Mouse (Mus musculus) adrenal gland, adult 18-20 months (tissue): ENCODE results near the gene Stard5. TPM values are rescaled to one million over a fixed set of nuclear protein-coding genes. Genes with fewer than 3 reads are reported as not detected.

Experiments used
- DNase-seq, 2 experiments: peaks; one replicate each; pipeline ENCODE4 v3.0.0; 2021 to 2022; ENCODE audit warnings: low spot score in 2 of 2
- total RNA-seq, 2 experiments: library from RNA; stranded (reverse); gene quantifications; 1 replicate in 1 of 2; 2 replicates in 1 of 2; pipeline ENCODE4 v1.2.3; 2021

The Stard5 gene
- total RNA-seq, 2 experiments from 2014 or later: 22.9 to 26.0 TPM

- DNase-seq: no peak
These were observed 509 bp upstream of the Stard5 start for GRCm38 (mm10) chr7:83631073-83631827.

- DNase-seq: no peak
These were observed 942 bp downstream of the Stard5 start for GRCm38 (mm10) chr7:83632682-83633120.

- no peak for DNase-seq
These were observed 2.1 kb downstream of the Stard5 start for GRCm38 (mm10) chr7:83633856-83634255.

- no peak for DNase-seq
These were observed 4.0 kb downstream of the Stard5 start for GRCm38 (mm10) chr7:83635726-83636125.

- DNase-seq: no peak
These were observed 4.7 kb downstream of the Stard5 start for GRCm38 (mm10) chr7:83636425-83636824.

- no peak for DNase-seq
These were observed 6.2 kb downstream of the Stard5 start for GRCm38 (mm10) chr7:83637781-83638583.

- no peak for DNase-seq
These were observed 7.3 kb downstream of the Stard5 start for GRCm38 (mm10) chr7:83639084-83639483.

- DNase-seq: no peak
These were observed 8.8 kb downstream of the Stard5 start for GRCm38 (mm10) chr7:83640581-83640980.

- no peak for DNase-seq
These were observed 9.4 kb downstream of the Stard5 start for GRCm38 (mm10) chr7:83641163-83641562.

GRCm38 (mm10) chr7:83643581-83643980 is 11.8 kb downstream of the Stard5 start:
- DNase-seq: no peak

- DNase-seq: no peak
These were observed 13.0 kb downstream of the Stard5 start for GRCm38 (mm10) chr7:83644761-83645160.

GRCm38 (mm10) chr7:83645476-83645875 is 13.7 kb downstream of the Stard5 start:
- DNase-seq: no peak

GRCm38 (mm10) chr7:83648807-83649206 is 17.0 kb downstream of the Stard5 start:
- no peak for DNase-seq

- no peak for DNase-seq
These were observed 18.9 kb downstream of the Stard5 start for GRCm38 (mm10) chr7:83650638-83651037.

- DNase-seq: no peak
These were observed 20.7 kb downstream of the Stard5 start for GRCm38 (mm10) chr7:83652498-83652897.

- no peak for DNase-seq
These were observed 21.9 kb downstream of the Stard5 start for GRCm38 (mm10) chr7:83653605-83654051.

- DNase-seq: no peak
These were observed 22.4 kb downstream of the Stard5 start for GRCm38 (mm10) chr7:83654196-83654595.

GRCm38 (mm10) chr7:83654938-83655630 is 23.3 kb downstream of the Stard5 start:
- no peak for DNase-seq

- DNase-seq: no peak
These were observed 27.0 kb downstream of the Stard5 start for GRCm38 (mm10) chr7:83658716-83659115.

GRCm38 (mm10) chr7:83659159-83660065 is 27.7 kb downstream of the Stard5 start:
- DNase-seq: no peak
